Mouse (Mus musculus) ovary, adult 18-20 months (tissue): ENCODE results near the gene Vav3.

Experiments
- DNase-seq: peaks from one replicate; pipeline ENCODE4 v3.0.0; 2022; ENCODE audit warnings: low spot score, mixed read lengths

Gene Vav3

GRCm38 (mm10) chr3:109701301-109701700 is 360.8 kb downstream of the Vav3 start:
- DNase-seq = no peak

GRCm38 (mm10) chr3:109707786-109708460 is 367.5 kb downstream of the Vav3 start:
- no peak for DNase-seq

GRCm38 (mm10) chr3:109711751-109712150 is 371.3 kb downstream of the Vav3 start:
- DNase-seq = no peak

GRCm38 (mm10) chr3:109714476-109714875 is 374.0 kb downstream of the Vav3 start:
- DNase-seq = no peak

- DNase-seq = no peak
Measured at GRCm38 (mm10) chr3:109721753-109722152, 381.3 kb downstream of the Vav3 start.

- DNase-seq = no peak
Measured at GRCm38 (mm10) chr3:109726776-109727175, 386.3 kb downstream of the Vav3 start.

- no peak for DNase-seq
Measured at GRCm38 (mm10) chr3:109731592-109732230, 391.3 kb downstream of the Vav3 start.

- no peak for DNase-seq
Measured at GRCm38 (mm10) chr3:109732327-109733182, 392.1 kb downstream of the Vav3 start.
